Mouse (Mus musculus) CD4-positive, CD25-positive, alpha-beta regulatory T cell, adult 4 months (primary cell): Measurements from ENCODE around the gene Ostf1. TPM values are rescaled to one million over a fixed set of nuclear protein-coding genes. Genes with fewer than 3 reads are reported as not detected.

Experiments
- ATAC-seq: one replicate; pipeline ENCODE4 v1.8.0; 2017
- polyA plus RNA-seq, 2 experiments: library from polyadenylated mRNA; unstranded; fragments of 100-300 nt; shearing (Covaris generic); gene quantifications; one replicate each; pipeline ENCODE4 v1.2.1; 2017

Gene Ostf1
- polyA plus RNA-seq, 2 experiments from 2014 or later: 100 to 103 TPM

GRCm38 (mm10) chr19:18567936-18568827 is 63.4 kb downstream of the Ostf1 start:
- ATAC-seq: no peak

GRCm38 (mm10) chr19:18567501-18567900 is 64.1 kb downstream of the Ostf1 start:
- ATAC-seq: no peak

- no peak for ATAC-seq
These were observed 73.9 kb downstream of the Ostf1 start for GRCm38 (mm10) chr19:18557708-18558107.

GRCm38 (mm10) chr19:18555645-18556044 is 76.0 kb downstream of the Ostf1 start:
- ATAC-seq: no peak

GRCm38 (mm10) chr19:18548668-18549067 is 83.0 kb downstream of the Ostf1 start:
- ATAC-seq: no peak

Other genes starting within 250 kb of the Ostf1 start
- 1 to 10 TPM; 7.4 to 8.1 TPM for gene Nmrk1, start 127 bp upstream of the Ostf1 start, polyA plus RNA-seq
- gene Carnmt1, start 38.9 kb upstream of the Ostf1 start, polyA plus RNA-seq: 1 to 10 TPM; 2.2 to 3.5 TPM
- 1 to 10 TPM; 1.5 to 3.5 TPM for gene D030056L22Rik, start 81.4 kb upstream of the Ostf1 start, polyA plus RNA-seq
- under 1 TPM; 0.13 to 0.38 TPM for gene Trpm6, start 118.2 kb upstream of the Ostf1 start, polyA plus RNA-seq